Mouse (Mus musculus) MN1 (cell line): Measurements from ENCODE around the gene Ankrd52.

Experiments used
- DNase-seq: peaks from one replicate; pipeline ENCODE4 v3.0.0-alpha.2; 2016; ENCODE audit warnings: low spot score

Gene Ankrd52

DNA sequence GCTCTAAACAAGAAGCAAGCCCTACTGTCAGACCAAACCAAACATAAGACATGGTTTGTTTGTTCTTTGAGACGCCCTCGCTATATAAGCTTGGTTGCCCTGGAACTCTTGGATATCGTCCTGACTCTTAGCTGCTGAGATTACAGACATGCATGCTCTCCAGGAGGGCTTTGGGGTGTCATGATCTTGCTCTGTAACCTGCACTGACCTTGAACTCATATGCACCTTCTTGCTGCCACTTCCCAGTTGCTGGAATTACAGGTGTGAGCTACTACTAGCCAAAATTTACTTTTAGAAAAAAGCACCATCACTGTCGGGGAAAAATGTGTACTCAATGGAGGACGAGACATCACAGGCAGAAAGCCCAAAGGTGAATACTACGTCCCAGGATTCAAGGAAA, 7.3 kb upstream of the Ankrd52 start:
- no peak for DNase-seq

- no peak for DNase-seq
Measured at GRCm38 (mm10) chr10:128370021-128370420, 6.9 kb upstream of the Ankrd52 start.

DNA sequence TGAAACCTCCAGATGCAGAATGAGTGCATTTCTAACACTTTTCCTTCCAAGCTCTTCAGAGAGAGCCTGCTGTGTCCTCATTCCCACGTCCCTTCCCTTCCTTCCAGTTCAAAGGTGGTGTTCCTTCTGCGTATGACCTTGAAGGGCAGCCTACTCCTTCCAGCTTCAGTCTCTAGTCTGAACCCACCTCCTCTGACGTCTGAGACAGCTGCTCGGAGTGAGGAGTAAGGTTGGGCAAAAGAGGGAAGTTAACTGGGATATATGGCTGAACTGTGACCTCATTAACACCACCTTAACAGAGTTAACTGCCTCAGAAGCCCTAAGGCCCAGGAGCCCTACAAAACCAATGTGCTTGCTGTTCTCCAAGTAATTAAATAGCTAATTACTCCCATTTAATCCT, 6.3 kb upstream of the Ankrd52 start:
- DNase-seq = no peak

- DNase-seq = no peak
Measured at GRCm38 (mm10) chr10:128372142-128372541, 4.8 kb upstream of the Ankrd52 start.

DNA sequence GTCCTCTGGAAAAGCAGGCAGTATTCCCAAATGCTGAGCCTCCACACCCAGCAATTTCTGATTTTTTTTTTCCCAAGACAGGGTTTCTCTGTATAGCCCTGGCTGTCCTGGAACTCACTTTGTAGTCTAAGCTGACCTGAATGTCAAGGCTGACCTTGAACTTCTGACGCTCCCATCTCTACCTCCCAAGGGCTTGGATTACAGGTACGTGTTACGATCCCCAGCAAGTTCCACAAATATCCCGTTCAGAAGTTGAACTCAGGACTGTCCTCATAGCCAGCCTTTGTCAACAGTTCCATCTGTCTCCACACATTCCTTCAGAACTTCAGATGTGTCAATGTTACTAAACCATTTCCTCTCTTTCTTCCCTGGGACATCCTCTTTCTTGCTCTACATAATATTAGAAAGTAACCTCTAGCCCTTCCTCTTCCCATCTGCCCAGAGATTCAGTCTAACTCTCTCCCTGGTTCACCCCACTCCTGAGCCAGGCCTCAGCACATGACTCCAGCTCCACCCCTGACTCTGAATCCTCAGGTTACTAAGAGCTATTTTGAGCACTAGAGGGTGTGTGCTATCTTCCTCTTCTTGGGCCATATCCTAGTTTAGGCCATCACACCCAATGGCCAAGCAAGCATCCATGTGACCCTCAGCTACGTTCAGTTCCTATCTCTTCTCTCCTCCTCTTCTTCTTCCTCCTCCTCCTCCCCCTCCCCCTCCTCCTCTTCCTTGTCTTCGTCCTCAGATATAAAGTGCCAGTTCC, 3.7 kb upstream of the Ankrd52 start:
- DNase-seq = no peak

- no peak for DNase-seq
Measured at GRCm38 (mm10) chr10:128374393-128374792, 2.5 kb upstream of the Ankrd52 start.

GRCm38 (mm10) chr10:128376099-128376454, 838 bp upstream of the Ankrd52 start:
- DNase-seq = no peak

GRCm38 (mm10) chr10:128377222-128377939, 466 bp downstream of the Ankrd52 start:
- DNase-seq = peak; percentile 68

DNA sequence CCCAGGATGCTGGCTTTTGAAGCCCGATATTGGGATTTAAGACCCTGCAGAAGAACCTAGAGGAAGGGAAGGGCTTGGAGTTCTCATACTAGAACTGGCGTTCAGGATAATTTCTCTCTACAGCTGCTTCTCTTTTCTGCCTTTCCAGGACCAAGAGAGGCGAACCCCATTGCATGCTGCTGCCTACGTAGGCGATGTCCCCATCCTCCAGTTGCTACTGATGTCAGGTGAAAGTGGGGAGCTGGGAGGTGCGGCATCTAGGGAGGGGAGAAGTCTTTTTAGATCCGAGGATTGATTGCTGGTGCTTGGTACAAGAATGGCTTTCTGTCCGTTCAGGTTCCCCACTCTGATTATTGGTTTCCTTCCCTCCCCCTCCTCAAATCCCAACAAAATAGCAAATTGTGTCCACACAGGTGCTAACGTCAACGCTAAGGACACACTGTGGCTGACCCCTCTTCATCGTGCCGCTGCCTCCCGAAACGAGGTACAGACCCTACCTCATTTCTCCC, 1.1 kb downstream of the Ankrd52 start:
- no peak for DNase-seq

GRCm38 (mm10) chr10:128378462-128378861, 1.5 kb downstream of the Ankrd52 start:
- DNase-seq = peak; percentile 81

DNA sequence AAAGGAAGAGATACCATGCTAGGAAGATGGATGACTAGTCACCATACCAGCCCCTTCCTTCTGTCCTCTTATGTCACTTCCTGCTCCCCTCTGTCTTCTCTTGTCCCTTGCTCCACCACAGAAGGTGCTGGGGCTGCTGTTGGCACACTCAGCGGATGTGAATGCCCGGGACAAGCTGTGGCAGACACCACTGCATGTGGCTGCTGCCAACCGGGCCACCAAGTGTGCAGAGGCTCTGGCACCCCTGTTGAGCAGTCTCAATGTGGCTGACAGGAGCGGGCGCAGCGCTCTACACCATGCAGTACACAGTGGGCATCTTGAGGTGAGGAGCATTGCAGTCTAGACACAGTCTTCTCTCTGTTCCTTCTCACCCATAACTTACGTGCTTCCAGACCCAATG, 2.3 kb downstream of the Ankrd52 start:
- DNase-seq = no peak

- DNase-seq = no peak
Measured at GRCm38 (mm10) chr10:128380565-128380964, 3.6 kb downstream of the Ankrd52 start.

- no peak for DNase-seq
Measured at GRCm38 (mm10) chr10:128382482-128382881, 5.6 kb downstream of the Ankrd52 start.

- no peak for DNase-seq
Measured at GRCm38 (mm10) chr10:128385902-128386301, 9.0 kb downstream of the Ankrd52 start.

DNA sequence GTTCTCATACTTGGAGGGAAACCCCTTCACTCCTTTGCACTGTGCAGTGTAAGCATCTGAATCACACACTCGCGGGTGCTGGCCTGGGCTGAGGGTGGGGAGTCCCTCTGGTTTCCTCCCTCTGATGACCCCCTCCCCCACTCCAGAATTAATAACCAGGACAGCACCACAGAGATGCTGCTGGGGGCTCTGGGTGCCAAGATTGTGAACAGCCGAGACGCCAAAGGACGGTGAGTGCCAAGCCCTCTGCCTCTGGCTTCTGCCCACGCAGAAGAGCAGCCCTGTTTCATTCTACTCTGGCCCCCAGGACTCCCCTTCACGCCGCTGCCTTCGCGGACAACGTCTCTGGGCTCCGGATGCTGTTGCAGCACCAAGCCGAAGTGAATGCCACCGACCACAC, 12.0 kb downstream of the Ankrd52 start:
- DNase-seq = no peak

DNA sequence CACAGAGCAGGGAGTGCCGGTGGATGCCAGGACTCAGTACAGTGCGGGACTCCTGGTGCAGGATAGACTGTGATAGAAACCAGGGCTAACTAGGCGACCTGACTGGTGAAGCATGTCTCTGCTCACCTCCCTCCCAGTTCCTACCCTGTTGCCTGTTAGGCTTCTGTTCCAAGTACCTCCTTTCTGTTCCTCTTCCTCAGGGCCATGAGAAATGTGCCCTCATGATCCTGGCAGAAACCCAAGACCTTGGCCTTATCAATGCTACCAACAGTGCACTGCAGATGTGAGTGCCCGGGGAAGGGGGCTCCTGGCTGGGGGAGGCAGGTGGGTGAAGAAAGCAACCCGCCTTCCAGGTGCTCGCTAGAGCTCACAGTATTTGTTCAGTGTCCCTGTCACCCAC, 12.7 kb downstream of the Ankrd52 start:
- DNase-seq = peak; percentile 62

DNA sequence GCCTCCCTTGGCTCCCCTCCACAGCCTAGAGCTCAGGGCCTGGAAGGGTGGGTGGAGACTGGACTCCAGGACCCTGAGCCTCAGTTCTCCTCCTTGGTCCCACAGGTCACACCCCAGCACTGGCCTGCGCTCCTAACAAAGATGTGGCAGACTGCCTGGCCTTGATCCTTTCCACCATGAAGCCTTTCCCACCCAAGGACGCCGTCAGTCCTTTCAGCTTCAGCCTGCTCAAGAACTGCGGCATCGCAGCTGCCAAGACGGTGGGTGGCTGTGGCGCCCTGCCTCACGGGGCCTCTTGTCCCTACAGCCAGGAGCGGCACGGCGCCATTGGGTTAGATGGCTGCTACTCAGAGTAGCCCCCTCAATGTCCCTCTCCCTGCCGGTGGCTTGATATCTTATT, 13.5 kb downstream of the Ankrd52 start:
- DNase-seq = no peak

GRCm38 (mm10) chr10:128391850-128392249, 14.9 kb downstream of the Ankrd52 start:
- no peak for DNase-seq

DNA sequence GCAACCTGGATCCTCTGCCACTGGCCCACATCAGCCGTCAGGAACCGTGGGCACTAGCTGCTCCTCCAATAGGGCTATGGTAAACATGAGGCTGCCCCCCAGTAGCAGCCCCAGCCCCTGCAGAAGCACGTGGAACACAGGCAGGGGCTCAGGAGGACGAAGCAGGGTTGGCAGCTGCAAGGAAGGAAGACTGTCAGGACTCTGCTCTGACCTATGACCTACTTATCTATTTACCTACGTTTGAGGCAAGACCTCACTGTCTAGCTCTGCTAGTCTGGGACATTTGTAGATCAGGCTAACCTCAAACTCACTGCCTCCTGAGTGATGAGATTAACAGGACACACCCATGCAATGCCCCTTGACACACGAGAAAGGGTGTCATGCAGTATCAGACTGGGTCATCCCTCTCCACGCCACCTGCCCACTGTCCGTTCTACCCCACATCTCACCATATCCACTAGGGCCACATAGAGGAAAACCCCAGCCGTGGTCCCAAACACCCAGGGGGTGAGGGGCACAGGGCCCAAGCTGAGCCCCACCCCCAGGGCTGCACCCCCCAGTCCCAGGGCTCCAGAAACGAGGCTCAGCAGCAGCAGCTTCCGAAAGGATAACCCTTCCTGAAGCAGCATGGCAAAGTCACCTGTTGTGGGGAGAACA, 19.2 kb downstream of the Ankrd52 start:
- no peak for DNase-seq

DNA sequence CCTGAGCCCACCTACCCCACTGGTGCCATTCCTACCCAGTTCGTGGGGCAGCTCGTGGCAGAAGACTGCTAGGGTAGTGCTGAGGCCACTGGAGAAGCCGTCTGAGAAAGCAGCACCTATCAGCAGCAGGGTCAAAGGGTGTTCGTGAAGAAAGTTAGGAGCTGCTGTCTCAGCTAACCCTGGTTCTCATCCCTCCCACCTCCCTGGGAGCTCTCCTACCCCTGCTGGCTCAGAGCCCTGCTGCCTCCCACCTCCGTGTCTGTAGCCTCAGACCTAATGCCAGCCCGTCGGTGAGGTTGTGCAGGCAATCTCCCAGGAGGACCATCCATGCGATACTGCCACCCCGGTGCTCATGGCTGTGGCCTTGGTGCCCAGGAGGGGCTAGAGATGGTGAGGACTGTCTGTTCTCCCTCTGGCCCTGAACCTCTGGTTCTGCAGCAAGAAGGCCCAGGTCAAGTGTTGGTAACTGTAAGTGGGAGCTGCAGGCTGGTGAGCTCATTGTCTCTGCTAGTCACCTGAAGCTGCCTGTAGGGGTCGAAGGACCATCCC, 19.9 kb downstream of the Ankrd52 start:
- no peak for DNase-seq

- no peak for DNase-seq
Measured at GRCm38 (mm10) chr10:128397466-128397865, 20.6 kb downstream of the Ankrd52 start.

GRCm38 (mm10) chr10:128400338-128400737, 23.4 kb downstream of the Ankrd52 start:
- no peak for DNase-seq

DNA sequence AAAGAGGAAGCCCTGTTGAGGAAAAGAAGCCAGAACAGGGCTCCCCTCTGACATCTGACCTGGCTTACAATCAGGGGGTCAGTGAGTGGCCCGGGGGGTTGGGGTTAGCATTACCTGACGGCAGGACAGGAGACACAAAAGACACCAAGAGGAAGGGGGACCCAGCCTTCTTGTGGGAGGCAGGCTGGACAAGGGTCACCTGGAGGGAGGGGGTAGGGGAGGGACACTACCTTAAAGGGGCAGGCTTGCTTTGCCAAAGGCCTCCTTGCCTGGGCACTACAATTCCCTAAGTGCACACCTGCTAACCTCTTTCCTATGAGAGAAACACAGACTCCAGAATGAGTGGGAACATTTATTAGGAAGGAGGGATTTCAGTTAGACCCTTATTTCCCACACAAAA, 24.1 kb downstream of the Ankrd52 start, which contains the start of gene Slc39a5:
TSS of gene Slc39a5 (minus strand) at position 174 of the 400 bp plus-strand sequence.
- no peak for DNase-seq
